23 mouse cellular contexts compared by ENCODE assay signal in the genomic region with DNA sequence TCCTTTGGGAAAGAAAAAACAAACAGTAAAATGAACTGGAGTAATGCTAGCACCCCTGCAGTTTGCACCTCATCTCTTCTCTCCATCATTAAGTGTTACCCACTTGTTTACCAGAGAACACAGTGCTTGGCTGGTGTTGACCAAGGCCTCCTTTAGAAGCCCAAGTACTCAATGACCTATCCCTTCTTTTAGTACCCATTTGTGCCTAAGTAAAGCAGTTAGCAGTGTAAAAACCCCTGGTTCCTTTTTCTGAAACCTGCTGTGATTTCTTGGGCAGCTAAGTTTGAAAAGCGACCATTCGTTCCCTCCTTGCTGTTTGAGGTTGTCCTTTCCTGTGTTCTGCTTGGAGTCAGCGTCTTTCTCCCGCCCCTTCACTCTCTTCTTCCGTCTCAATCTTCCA.
"Had no signal": no experiment of that assay in that cellular context is flagged by ENCODE, and none has a peak within 500 bp of the region (broad histone marks: within the 10 kb centered on the region; RNA-seq: fewer than 3 reads in every experiment).

No protein-coding gene starts in this region.

- H3K4me1 ChIP-seq: intestine, embryonic 15.5 days had no signal

- H3K27ac ChIP-seq: gastrocnemius, adult 2 months; heart, adult 2 months; heart, embryonic 13.5 days; heart, embryonic 15.5 days; hindbrain, embryonic 10.5 days; hindbrain, embryonic 12.5 days; hindbrain, embryonic 14.5 days; intestine, embryonic 15.5 days; kidney, embryonic 15.5 days; kidney, postnatal 0 days; limb, embryonic 13.5 days; limb, embryonic 15.5 days; liver, embryonic 12.5 days; liver, embryonic 14.5 days had no signal

- H3K9me3 ChIP-seq: heart, embryonic 13.5 days; heart, embryonic 15.5 days; hindbrain, embryonic 10.5 days; hindbrain, embryonic 12.5 days; intestine, embryonic 15.5 days; kidney, embryonic 15.5 days; limb, embryonic 13.5 days; limb, embryonic 15.5 days; liver, embryonic 12.5 days had no signal

- H3K4me3 ChIP-seq: gastrocnemius, adult 2 months; heart, adult 2 months; heart, embryonic 13.5 days; heart, embryonic 15.5 days; hindbrain, embryonic 10.5 days; hindbrain, embryonic 12.5 days; intestine, embryonic 15.5 days; kidney, embryonic 15.5 days; limb, embryonic 13.5 days; limb, embryonic 15.5 days; liver, embryonic 12.5 days had no signal

- H3K27me3 ChIP-seq: heart, embryonic 13.5 days; heart, embryonic 15.5 days; hindbrain, embryonic 12.5 days; intestine, embryonic 15.5 days; kidney, embryonic 15.5 days; limb, embryonic 13.5 days; limb, embryonic 15.5 days; liver, embryonic 12.5 days had no signal

- DNase-seq: gastrocnemius, adult 2 months; gastrocnemius, postnatal 10 days; gastrocnemius, postnatal 25 days; heart, adult 2 months; heart, postnatal 4 days; kidney, adult 11 months; kidney, adult 2 months; kidney, adult 9 months; kidney, postnatal 14 days; kidney, postnatal 36 days; left cerebral cortex, postnatal 4 days had no signal

- H3K9ac ChIP-seq: heart, embryonic 13.5 days; heart, embryonic 15.5 days; hindbrain, embryonic 12.5 days; hindbrain, embryonic 14.5 days; intestine, embryonic 15.5 days; kidney, embryonic 15.5 days; limb, embryonic 13.5 days; limb, embryonic 15.5 days; liver, embryonic 12.5 days; liver, embryonic 14.5 days had no signal
